Mouse (Mus musculus) ES-Bruce4 (cell line): Measurements from ENCODE around the gene Slc6a11.

Source experiments
- CTCF ChIP-seq: IDR thresholded peaks from one replicate; pipeline ENCODE4 v1.8.1; 2011; ENCODE audit warnings: low read depth, low read length
- POLR2A ChIP-seq: IDR thresholded peaks from one replicate; pipeline ENCODE4 v1.8.1; 2011; ENCODE audit warnings: low read length; ENCODE audit not compliant: insufficient read depth

- TF ChIP-seq POLR2A = no peak
- TF ChIP-seq CTCF = no peak
These were observed 51.5 kb downstream of the Slc6a11 start for GRCm38 (mm10) chr6:114182366-114183179.
